Mouse (Mus musculus): ENCODE results near the gene Rbm8a2. TPM values are rescaled to one million over a fixed set of nuclear protein-coding genes. Genes with fewer than 3 reads are reported as not detected.

The Rbm8a2 gene
- not detected in 2 replicates for polyA plus RNA-seq (2012; rRNA removed)

DNA sequence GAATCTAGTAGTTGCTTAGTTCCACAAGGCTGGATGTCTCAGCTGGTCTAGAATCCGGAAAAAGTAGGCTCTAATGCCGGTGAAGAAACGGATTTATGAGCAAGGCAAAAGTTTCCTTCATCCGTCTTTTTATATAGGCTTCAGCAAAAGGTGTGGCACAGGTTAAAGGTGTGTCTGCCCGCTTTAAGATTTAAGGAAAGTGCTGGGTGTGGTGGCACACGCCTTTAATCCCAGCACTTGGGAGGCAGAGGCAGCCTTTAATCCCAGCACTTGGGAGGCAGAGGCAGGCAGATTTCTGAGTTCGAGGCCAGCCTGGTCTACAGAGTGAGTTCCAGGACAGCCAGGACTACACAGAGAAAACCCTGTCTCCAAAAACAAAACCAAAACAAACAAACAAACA is at the start of gene Rbm8a2:
Gene Rbm8a2 (minus strand): TSS at position 101 of the 400 bp plus-strand sequence.

Other genes starting within 250 kb of the Rbm8a2 start
- gene Exo1, start 98.5 kb downstream of the Rbm8a2 start, polyA plus RNA-seq (2012; rRNA removed): 0.06 and 0.09 TPM in 2 replicates
- not detected in 2 replicates for gene Gm38100, start 58.8 kb downstream of the Rbm8a2 start, polyA plus RNA-seq (2012; rRNA removed)